Mouse (Mus musculus) kidney, postnatal 10 days (tissue): Measurements from ENCODE around the gene Zfand3.

ENCODE experiments used
- DNase-seq: peaks from one replicate; pipeline ENCODE4 v3.0.0; 2021; ENCODE audit warnings: mixed read lengths

The Zfand3 gene

DNA sequence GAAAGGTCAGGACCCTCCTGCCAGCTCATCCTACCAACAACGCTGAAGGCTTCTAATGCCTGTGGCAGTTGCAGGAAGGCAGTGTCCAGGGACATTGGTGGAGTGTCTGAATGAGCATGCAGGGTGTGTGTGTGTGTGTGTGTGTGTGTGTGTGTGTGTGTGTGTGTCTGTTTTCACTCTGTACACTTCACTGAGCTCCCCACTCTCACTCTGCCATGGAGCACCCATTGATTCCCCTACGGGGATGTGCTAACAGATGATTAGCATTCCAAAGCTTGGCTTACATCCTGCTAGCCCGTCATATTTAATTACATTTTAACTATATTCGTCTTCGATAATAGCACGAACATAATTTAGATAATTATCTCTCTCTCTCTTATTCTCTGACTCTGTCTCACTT, 232.1 kb downstream of the Zfand3 start:
- DNase-seq: no peak

DNA sequence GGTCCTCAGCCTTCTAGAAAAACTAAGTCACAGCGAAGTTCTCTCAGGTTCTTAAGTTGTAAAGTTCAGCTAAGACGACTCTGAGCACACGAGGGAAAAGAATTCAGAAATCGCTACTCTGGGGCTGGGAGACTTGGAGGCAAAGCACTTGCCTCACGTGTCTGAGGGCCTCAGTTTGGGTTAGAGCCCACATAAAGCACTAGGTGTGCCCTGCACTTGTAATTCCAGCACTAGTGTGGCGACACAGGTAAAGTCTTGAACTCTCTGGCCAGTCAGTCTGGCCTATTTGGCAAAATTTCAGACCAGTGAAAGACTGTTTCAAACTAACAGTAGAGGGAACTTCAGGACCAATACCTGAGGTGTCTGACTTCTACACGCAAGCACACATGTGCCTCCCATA, 233.1 kb downstream of the Zfand3 start:
- no peak for DNase-seq

DNA sequence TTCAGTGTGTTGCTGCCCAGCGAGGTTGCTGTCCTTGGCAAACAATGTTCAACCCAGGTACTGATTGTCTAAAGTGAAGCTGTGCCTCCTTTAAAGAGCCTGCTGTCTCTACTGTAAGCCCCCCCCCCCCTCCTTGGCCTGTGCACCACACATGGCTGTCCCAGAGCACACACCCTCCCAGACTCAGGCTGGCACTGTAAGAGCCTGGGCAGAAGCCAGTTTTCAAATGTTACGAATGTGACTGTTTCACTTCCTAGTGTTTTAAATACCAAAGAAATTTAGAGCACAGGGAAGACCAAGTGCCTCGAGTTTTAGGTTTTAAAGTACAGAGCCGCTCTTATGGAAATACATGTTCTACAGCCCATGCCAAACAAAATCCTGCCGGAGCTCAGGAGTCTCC, 234.9 kb downstream of the Zfand3 start:
- no peak for DNase-seq

DNA sequence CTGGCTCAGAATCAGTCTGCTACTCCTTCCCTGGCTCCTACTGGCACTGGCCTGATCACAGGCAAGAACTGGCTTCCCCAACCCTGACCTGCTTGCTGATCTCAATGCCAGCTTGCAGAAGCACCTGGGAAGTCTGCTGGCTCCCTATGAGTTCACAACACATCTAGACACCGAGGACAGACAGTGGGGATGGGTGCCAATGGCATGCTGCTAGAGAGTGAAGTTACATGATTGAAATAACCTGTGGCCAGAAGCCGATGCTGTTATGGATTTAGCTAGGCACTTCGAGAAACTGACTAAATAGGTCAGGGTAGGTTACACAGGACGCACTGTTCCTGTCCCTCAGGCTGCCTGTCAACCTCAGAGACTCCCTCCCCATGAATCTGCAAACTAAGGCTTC, 236.1 kb downstream of the Zfand3 start:
- DNase-seq: no peak

DNA sequence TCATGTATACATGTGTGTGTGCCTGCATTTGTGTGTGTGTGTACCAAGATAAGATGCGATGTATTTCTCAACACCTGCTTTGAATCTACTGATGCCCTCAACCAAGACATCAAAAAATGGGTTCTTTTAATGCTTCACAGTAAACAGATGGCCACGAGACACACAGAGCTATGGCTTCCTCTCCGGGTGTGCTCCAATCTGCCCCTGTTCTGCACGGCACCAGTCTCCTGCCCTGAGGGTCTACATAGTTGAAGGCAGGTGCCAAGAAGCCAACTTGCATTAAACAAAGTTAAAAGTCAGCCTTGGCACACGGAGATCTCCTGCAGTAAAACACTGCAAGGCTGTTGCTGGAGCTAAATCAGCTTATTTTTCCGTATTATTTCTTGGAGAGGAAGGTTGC, 236.5 kb downstream of the Zfand3 start:
- DNase-seq: no peak

DNA sequence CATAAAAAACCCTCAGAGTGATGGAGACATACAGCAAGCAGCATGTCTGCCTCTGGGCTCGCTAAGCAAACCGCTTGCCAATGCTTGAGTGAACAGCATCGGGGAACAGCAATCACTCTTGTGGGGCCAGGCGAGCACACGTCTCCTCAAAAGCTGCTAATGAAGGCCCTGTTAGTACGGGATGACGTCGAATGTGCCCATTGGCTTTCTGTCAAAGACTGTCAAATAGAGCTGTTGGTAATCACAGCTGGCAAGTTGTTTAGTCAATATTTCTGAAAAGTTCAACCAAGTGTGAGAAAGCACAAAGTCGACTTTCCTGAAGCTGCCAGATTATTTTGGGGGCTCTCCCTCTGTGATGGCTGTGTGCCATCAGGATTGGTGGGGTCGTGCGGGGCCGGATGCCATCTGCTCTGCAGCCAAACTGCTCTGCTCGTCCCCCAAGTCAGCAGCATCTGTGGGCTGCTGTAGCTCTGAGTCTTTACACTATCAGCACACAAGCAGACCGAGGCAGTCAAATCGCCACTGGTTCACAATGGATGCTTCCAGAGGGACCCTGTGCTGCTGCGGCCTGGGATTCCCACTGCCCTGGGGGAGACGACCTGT, 237.3 kb downstream of the Zfand3 start:
- no peak for DNase-seq

DNA sequence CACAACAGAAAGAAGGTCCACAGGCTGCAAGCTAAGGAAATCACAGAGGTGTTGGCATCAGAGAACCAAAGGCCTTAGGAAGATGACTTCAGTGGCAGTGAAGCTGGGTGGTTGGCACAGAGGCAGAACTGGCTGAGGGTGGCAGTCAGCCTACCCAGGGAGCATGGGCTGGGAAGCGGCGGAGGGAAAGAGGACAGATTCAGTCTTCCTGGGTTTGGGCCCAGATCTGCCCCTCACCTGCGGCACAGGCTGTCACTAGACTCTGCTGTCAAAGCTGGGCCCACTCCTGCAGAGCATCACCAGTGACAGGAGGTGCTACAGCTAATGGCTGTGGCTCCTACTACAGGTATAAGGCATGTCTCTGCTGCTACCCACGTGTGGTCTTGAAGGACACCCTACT, 238.1 kb downstream of the Zfand3 start:
- DNase-seq: no peak

DNA sequence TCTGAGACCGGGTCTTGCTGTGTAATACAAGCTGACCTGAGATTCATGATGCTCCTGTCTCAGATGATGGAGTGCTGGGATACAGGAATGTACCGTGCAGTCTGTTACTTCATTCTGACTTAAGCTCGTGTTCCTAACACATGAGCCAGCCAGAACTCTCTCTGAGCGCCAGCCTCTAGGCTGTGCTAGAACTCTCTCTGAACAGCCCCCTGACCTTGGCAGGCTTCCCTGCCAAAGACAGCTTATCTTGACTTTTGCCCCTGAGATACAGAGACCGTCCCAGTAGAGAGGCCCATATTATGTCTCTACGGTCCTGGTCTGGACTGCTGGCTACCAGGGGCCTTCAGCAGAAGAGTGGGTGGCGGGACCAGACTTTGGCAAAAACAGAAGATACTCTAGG, 239.0 kb downstream of the Zfand3 start:
- no peak for DNase-seq

DNA sequence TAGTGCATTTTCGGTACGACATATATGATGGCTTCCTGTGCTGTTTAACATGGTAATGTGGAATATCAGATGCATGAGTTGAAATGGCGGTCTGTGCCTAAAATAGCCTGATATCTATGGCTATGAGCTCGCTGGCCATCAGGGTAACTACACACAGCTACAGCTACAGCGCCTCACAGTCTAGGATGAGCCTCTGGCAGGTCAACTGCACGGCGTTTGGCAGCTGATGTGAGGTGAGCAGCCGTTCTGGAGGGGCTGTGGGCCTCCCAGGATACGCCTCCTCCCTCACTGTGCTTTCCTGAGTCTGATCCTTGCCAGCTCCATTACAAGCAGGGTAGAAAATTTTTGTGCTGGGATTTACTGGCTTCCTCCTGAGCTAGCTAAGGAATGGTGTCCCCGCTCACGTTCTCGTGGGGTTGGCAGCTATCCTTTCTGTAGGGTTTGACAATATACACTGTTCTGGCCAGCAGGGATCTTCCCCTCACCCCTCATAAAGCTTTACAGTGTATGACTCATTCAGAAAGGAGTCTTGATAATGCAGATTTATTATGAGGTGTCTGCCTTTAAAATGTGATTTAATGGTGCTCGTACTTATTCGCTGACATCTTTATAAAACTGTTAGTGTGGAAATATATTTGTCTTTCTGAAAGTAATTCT, 240.2 kb downstream of the Zfand3 start:
- no peak for DNase-seq

DNA sequence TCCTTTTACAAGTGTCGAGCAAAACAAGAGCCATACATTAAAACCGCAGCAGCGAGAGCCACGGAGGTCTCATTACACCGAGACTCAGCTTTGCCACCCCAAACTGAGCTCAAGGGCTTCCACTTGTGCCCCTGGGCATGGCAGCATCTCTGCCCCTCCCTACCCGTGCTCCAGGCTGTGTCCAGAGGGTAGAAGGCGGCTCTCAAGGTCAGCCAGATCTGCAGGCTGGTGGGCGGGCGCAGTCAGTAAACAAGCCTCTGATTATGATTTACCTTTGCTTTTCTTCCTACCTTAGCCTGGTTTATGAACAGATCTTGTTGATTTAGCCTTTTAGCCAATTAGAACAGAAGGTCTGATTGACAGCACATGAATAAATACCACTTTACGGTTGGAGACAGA, 240.8 kb downstream of the Zfand3 start:
- no peak for DNase-seq

DNA sequence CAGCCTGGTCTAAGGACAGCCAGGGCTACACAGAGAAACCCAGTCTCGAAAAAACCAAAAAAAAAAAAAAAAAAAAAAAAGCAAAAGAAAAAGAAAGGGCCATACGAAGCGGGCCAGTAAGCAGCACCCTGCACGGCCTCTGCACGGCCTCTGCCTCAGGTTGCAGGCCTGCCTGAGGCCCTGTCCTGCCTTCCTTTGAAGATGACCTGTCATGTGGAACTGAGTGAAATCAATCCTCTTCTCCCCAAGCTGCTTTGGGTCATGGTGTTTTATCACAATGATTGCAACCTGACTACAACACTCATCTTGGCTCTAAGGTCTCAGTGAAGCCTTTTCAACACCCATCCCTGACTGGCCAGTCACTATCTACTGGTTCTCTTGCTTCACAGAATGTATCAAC, 248.5 kb downstream of the Zfand3 start:
- no peak for DNase-seq

DNA sequence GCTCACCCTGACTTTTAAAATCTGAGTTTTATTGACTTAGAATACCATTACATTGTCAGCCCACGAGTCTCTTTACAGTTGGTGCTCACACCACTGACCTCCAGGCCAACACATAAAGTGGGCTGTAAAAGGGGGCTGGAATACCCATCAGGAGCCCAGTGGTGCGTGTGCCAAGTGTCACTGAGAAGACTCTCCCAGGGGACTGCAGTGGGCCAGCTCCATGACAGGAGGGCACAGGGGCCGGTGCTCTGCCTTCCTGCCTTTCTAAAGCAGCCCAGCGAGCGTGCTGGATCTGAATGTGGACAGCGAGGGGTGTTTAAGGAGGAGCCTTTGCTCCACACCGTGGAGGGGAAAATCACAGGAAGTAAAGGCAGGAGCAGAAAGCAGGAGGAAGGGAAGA, 249.4 kb downstream of the Zfand3 start:
- no peak for DNase-seq

DNA sequence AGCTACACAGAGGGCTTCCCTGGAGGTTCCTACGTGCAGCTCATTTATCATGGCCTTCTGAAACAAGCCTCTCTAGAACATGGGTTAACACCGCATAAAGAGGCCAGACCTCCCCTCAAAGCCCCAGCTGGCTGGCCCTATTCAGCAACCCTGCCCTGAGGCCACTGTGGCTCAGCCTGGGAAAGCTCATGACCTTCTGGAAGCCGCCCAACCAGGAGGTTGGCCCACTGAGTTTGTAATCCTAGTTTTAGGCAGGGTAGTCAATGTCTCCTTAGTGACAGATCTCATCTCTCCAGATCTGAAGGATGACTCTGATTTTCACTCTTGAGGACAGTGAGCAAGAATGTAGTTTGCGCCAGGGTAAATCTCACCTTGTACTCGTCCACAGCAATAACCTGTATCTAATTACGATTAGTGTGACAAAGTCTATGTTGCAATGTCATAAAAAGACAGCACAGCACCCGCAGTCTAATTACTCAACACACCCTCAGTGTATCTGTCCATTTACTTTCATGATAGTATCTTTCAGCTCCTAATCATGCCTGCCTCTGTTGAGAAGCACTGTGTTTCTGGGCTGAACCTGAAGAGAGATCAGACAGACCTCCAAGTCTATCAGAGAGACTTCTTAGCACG, 251.5 kb downstream of the Zfand3 start:
- DNase-seq: no peak

DNA sequence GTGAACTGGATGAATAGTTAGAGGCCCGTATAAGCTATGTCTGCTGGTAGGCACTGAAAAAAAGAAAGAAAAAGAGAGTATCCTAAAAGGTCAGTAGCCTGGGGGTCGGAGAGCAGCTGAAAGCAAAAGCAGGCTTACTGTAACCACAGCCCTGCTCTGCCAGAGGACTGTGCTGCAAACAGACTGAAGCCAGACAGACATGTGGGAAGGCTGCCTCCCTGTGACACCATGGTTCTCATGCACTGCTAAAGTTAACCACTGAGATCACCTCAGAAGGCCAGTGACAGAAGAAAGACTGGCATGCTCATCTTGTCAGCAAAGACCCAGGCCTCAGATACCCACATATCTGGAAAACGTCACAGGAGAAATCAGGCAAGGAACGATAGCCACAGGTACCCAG, 253.9 kb downstream of the Zfand3 start:
- no peak for DNase-seq

DNA sequence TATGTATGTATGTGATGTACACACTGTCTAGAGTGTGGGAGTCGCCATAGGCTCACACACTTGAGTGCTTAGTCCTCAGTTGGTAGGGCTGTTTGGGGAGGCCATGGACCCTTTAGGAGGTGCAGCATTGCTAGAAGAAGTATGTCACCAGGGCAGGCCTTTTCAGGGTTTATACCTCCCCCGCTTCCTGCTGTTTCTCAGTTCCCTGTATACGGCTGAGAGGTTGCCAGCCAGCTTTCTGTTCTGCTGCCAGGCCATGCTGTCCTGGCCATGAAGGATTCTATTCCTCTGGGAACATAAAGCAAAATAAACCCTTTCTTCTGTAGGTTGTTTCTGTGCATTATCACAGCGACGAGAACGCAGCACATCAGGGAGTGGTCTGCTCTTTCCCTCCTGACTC, 255.4 kb downstream of the Zfand3 start:
- DNase-seq: no peak
